Mouse (Mus musculus): ENCODE measurements around the gene Arhgef12.

DNA sequence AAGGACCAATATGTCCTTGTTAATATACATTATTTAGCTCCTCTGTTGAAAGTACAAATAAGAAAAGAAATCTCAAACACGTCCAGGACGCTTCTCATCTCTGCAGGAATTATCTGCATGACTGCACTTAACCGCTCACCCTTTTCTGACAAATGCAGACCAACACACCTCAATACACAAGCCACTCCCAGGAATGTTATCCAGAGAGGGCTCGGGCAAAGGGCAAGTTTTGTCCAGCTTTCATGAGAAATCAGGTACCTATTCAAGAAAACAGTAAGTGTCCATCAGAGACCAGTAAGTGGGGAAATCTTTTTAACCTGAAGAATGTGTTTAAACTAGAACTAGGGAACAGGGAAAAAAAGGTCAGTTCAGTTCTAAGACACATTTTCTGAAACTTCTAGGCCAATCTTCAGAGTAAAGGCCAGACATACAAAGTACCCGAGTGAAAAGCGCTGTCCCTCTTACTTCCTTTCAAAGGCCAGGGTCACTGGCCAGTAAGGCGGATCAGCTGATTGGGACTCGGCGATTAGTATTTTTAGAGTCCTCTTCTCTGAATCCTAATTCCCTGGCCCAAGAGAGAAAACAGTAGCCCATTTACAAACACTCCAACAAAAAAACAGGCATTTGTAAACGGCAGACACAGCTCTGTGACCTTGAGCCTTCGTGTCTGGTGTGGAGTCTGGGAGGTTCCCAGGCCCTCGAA is 8.5 kb upstream of the Arhgef12 start:
- TF ChIP-seq POLR2A (IDR thresholded peaks at IDR 0.05; ENCODE audit: control insufficient read depth in 1 of 2, insufficient read depth in 1 of 2, low read depth in 1 of 2, low read length in 2 of 2, poor library complexity in 1 of 2) = no peak
- TF ChIP-seq CTCF (IDR thresholded peaks at IDR 0.05 in 2 of 3, conservative IDR thresholded peaks at IDR 0.05 in 1 of 3; ENCODE audit: control insufficient read depth in 1 of 3, insufficient read depth in 1 of 3, low read depth in 2 of 3, low read length in 3 of 3, poor library complexity in 1 of 3, severe bottlenecking in 1 of 3) = no peak
- TF ChIP-seq NELFE (IDR thresholded peaks at IDR 0.05; ENCODE audit: low read depth, low read length) = no peak
- TF ChIP-seq MAFK (IDR thresholded peaks at IDR 0.05; ENCODE audit: borderline replicate concordance, low read depth, low read length) = no peak
- TF ChIP-seq USF1 (IDR thresholded peaks at IDR 0.05; ENCODE audit: low read depth, low read length) = no peak
- TF ChIP-seq USF2 (IDR thresholded peaks at IDR 0.05; ENCODE audit: borderline replicate concordance in 1 of 2, insufficient read depth in 1 of 2, low read depth in 1 of 2, low read length in 2 of 2) = no peak
- TF ChIP-seq ZMIZ1 (IDR thresholded peaks at IDR 0.05; ENCODE audit: low read depth, low read length) = no peak

Measured in MEL (cell line).